Mouse (Mus musculus) forebrain, embryonic 16.5 days (tissue): Measurements from ENCODE around the gene Rad51ap1. TPM values are rescaled to one million over a fixed set of nuclear protein-coding genes. Genes with fewer than 3 reads are reported as not detected.

Experiments used
- ATAC-seq: fragments of 200-750 bp; cut with Nextera tagmentation; 2 replicates; pipeline ENCODE4 v1.8.0; 2017; ENCODE audit warnings: mild to moderate bottlenecking, moderate library complexity
- H3K27ac ChIP-seq: fragments of 300-500 bp; sonication (generic); 2 replicates; pipeline ENCODE4 v1.5.1; 2014; ENCODE audit warnings: low read length, control low read depth
- H3K27me3 ChIP-seq: fragments of 300-500 bp; sonication (generic); replicated peaks from 2 replicates; pipeline ENCODE4 v1.6.1; 2014; ENCODE audit warnings: low read length; ENCODE audit not compliant: control insufficient read depth, insufficient read depth
- H3K36me3 ChIP-seq: fragments of 300-500 bp; sonication (generic); 2 replicates; pipeline ENCODE4 v1.6.1; 2014; ENCODE audit not compliant: control insufficient read depth, insufficient read depth
- H3K4me1 ChIP-seq: fragments of 300-500 bp; sonication (generic); replicated peaks from 2 replicates; pipeline ENCODE4 v1.6.1; 2014; ENCODE audit warnings: low read length; ENCODE audit not compliant: control insufficient read depth, insufficient read depth
- H3K4me2 ChIP-seq: fragments of 300-500 bp; sonication (generic); 2 replicates; pipeline ENCODE4 v1.6.1; 2014; ENCODE audit warnings: mild to moderate bottlenecking, low read length, control low read depth
- H3K4me3 ChIP-seq: fragments of 300-500 bp; sonication (generic); replicated peaks from 2 replicates; pipeline ENCODE4 v1.5.1; 2014; ENCODE audit warnings: mild to moderate bottlenecking, low read length, control low read depth
- H3K9ac ChIP-seq: fragments of 300-500 bp; sonication (generic); replicated peaks from 2 replicates; pipeline ENCODE4 v1.6.1; 2014; ENCODE audit warnings: low read depth, low read length, control low read depth
- H3K9me3 ChIP-seq: fragments of 300-500 bp; sonication (generic); 2 replicates; pipeline ENCODE4 v1.6.1; 2016; ENCODE audit warnings: low read length; ENCODE audit not compliant: control insufficient read depth
- whole genome bisulfite sequencing: fragments of 180-500 bp; shearing (Covaris S2); extraction: QIAGEN DNeasy Blood & Tissue Kit; methylation state at CpG from one replicate; pipeline ENCODE4 v1.1.7; 2014; 5-methylcytosine and 5-hydroxymethylcytosine counted together
- polyA plus RNA-seq: library from polyadenylated mRNA; unstranded; fragments of >200 nt; fragmentation: Nextera tagmentation; extraction: Ambion mirVana; gene quantifications from 2 replicates; pipeline ENCODE4 v1.2.1, GENCODE M21; 2015

Gene Rad51ap1
- polyA plus RNA-seq, 1 experiment from 2014 or later = 29.5 TPM

DNA sequence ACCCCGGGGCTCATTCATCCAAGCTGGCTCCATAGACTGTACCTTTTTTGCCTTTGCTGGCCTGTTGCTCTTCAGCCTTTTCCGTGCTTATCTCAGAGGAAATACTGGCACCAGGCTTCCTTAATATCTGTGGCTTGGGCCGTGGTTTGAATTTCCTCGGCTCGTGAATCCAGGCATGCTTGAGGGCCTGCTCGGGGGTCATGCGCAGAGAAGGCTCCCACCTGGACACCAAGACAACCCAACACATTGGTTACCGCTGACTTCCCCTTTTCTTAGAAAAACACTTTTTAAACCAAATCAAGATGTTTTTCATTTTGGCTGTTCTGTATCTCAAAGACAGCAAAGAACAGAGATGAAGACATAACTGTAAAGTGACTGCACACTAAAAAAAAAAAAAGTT is 62.3 kb downstream of the Rad51ap1 start:
- no peaks in the 10 kb centered on the region for H3K9me3 ChIP-seq
- H3K4me2 ChIP-seq = no peak overlapping the region
- H3K27ac ChIP-seq = no peak overlapping the region
- no peaks in the 10 kb centered on the region for H3K36me3 ChIP-seq
- no peak for ATAC-seq
- H3K27me3 ChIP-seq = no peaks in the 10 kb centered on the region
- no peak overlapping the region for H3K9ac ChIP-seq
- no peaks in the 10 kb centered on the region for H3K4me1 ChIP-seq
- 95% methylated on average over 8 of the region's 8 CpGs for WGBS
- no peak overlapping the region for H3K4me3 ChIP-seq

Other genes starting within 250 kb of the Rad51ap1 start
- 14.2 and 16.8 TPM in 2 replicates for gene Kcna6, start 198.9 kb downstream of the Rad51ap1 start, polyA plus RNA-seq
- 177 and 190 TPM in 2 replicates for gene Ndufa9, start 90.5 kb downstream of the Rad51ap1 start, polyA plus RNA-seq
- gene Akap3, start 86.5 kb downstream of the Rad51ap1 start, polyA plus RNA-seq = 0.06 TPM in 1 of 2 replicates, not detected in the other
- 0.11 TPM in 1 of 2 replicates, not detected in the other for gene Dyrk4, start 17.7 kb downstream of the Rad51ap1 start, polyA plus RNA-seq
- 36.6 and 37.4 TPM in 2 replicates for gene D6Wsu163e, start 375 bp upstream of the Rad51ap1 start, polyA plus RNA-seq
- gene Fgf6, start 76.0 kb upstream of the Rad51ap1 start, polyA plus RNA-seq = not detected in 2 replicates
- gene Fgf23, start 133.3 kb upstream of the Rad51ap1 start, polyA plus RNA-seq = 0.19 TPM in 1 of 2 replicates, not detected in the other
- 8.2 and 9.2 TPM in 2 replicates for gene Tigar, start 170.0 kb upstream of the Rad51ap1 start, polyA plus RNA-seq
- 1,169 and 1,368 TPM in 2 replicates for gene Ccnd2, start 212.6 kb upstream of the Rad51ap1 start, polyA plus RNA-seq